Mouse (Mus musculus) hindbrain, embryonic 15.5 days (tissue): Measurements from ENCODE around the gene Plk1. TPM values are rescaled to one million over a fixed set of nuclear protein-coding genes. Genes with fewer than 3 reads are reported as not detected.

Experiments
- ATAC-seq: fragments of 200-750 bp; cut with Nextera tagmentation; 2 replicates; pipeline ENCODE4 v1.8.0; 2017; ENCODE audit warnings: low read depth, moderate number of reproducible peaks, moderate TSS enrichment; ENCODE audit not compliant: low FRiP score
- H3K27ac ChIP-seq: fragments of 300-500 bp; sonication (generic); replicated peaks from 2 replicates; pipeline ENCODE4 v1.5.1; 2015; ENCODE audit warnings: mild to moderate bottlenecking, inconsistent platforms
- H3K27me3 ChIP-seq: fragments of 300-500 bp; sonication (generic); 2 replicates; pipeline ENCODE4 v1.6.1; 2015; ENCODE audit warnings: control low read depth, inconsistent platforms
- H3K36me3 ChIP-seq: fragments of 300-500 bp; sonication (generic); 2 replicates; pipeline ENCODE4 v1.6.1; 2015; ENCODE audit warnings: control low read depth, inconsistent platforms
- H3K4me1 ChIP-seq: fragments of 300-500 bp; sonication (generic); replicated peaks from 2 replicates; pipeline ENCODE4 v1.6.1; 2015; ENCODE audit warnings: control low read depth, inconsistent platforms
- H3K4me2 ChIP-seq: fragments of 300-500 bp; sonication (generic); 2 replicates; pipeline ENCODE4 v1.6.1; 2015; ENCODE audit warnings: moderate library complexity, mild to moderate bottlenecking, inconsistent platforms
- H3K4me3 ChIP-seq: fragments of 300-500 bp; sonication (generic); 2 replicates; pipeline ENCODE4 v1.5.1; 2015; ENCODE audit warnings: mild to moderate bottlenecking, inconsistent platforms
- H3K9ac ChIP-seq: fragments of 300-500 bp; sonication (generic); 2 replicates; pipeline ENCODE4 v1.6.1; 2015; ENCODE audit warnings: inconsistent platforms
- H3K9me3 ChIP-seq: fragments of 300-500 bp; sonication (generic); 2 replicates; pipeline ENCODE4 v1.6.1; 2016; ENCODE audit warnings: control low read depth, inconsistent platforms
- WGBS: fragments of 180-500 bp; shearing (Covaris S2); methylation state at CpG from one replicate; pipeline ENCODE4 v1.1.7; 2015; 5-methylcytosine and 5-hydroxymethylcytosine counted together
- polyA plus RNA-seq: library from polyadenylated mRNA; unstranded; fragments of >200 nt; fragmentation: Nextera tagmentation; extraction: Ambion mirVana; gene quantifications from 2 replicates; pipeline ENCODE4 v1.2.1, GENCODE M21; 2015

Plk1 gene
- polyA plus RNA-seq, 1 experiment from 2014 or later: 21.8 TPM

GRCm38 (mm10) chr7:122197306-122197705 lies 38.1 kb downstream of the Plk1 start:
- WGBS: 34% methylated on average over 4 of the region's 4 CpGs
- Histone ChIP-seq H3K27ac (no peak overlapping the region), H3K27me3 (no peaks in the 10 kb centered on the region), H3K9ac (no peak overlapping the region), H3K36me3 (no peaks in the 10 kb centered on the region), H3K4me1 (no peaks in the 10 kb centered on the region), H3K9me3 (no peaks in the 10 kb centered on the region), H3K4me3 (no peak overlapping the region), H3K4me2 (no peak overlapping the region)
- ATAC-seq: no peak

- H3K4me1 ChIP-seq: no peaks in the 10 kb centered on the region
- no peak for ATAC-seq
- 25% methylated on average over 5 of the region's 5 CpGs for WGBS
- no peak overlapping the region for H3K4me2 ChIP-seq
- no peak overlapping the region for H3K27ac ChIP-seq
- H3K36me3 ChIP-seq: no peaks in the 10 kb centered on the region
- no peak overlapping the region for H3K4me3 ChIP-seq
- no peak overlapping the region for H3K9ac ChIP-seq
- H3K9me3 ChIP-seq: no peaks in the 10 kb centered on the region
- no peaks in the 10 kb centered on the region for H3K27me3 ChIP-seq
Measured at GRCm38 (mm10) chr7:122199296-122199695, 40.1 kb downstream of the Plk1 start.

DNA sequence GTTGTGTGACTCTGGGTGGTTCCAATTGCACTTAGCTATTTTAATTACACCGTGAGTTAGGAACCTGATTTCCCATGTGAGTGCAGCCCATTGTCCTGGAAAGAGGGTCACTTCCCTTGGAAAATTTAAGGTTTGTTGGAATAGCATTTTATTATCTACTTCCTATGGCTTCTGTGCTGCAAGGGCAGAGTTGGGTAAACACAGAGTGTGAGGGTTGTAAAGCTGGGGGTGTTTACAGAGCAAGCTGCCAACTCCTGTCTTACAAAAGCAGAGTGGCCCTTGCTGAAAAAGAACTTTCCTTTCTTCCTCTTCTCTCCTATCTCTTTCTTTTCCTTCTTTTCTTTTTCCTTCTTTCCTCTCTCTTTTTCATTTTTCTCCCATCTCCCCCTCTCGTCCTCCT lies 44.7 kb downstream of the Plk1 start:
- no peak overlapping the region for H3K9ac ChIP-seq
- no peak overlapping the region for H3K27ac ChIP-seq
- no peak for ATAC-seq
- H3K4me2 ChIP-seq: no peak overlapping the region
- no peaks in the 10 kb centered on the region for H3K36me3 ChIP-seq
- 57% methylated on average over 2 of the region's 2 CpGs for WGBS
- no peaks in the 10 kb centered on the region for H3K4me1 ChIP-seq
- no peak overlapping the region for H3K4me3 ChIP-seq
- H3K9me3 ChIP-seq: no peaks in the 10 kb centered on the region
- H3K27me3 ChIP-seq: no peaks in the 10 kb centered on the region

- Histone ChIP-seq H3K4me1 (no peaks in the 10 kb centered on the region), H3K27ac (no peak overlapping the region), H3K9me3 (no peaks in the 10 kb centered on the region), H3K36me3 (no peaks in the 10 kb centered on the region), H3K9ac (no peak overlapping the region), H3K4me3 (no peak overlapping the region), H3K27me3 (no peaks in the 10 kb centered on the region), H3K4me2 (no peak overlapping the region)
- WGBS: 91% methylated on average over 2 of the region's 2 CpGs
- ATAC-seq: no peak
Measured at GRCm38 (mm10) chr7:122206121-122206520, 46.9 kb downstream of the Plk1 start.

- H3K9me3 ChIP-seq: no peaks in the 10 kb centered on the region
- H3K4me2 ChIP-seq: no peak overlapping the region
- ATAC-seq: no peak
- H3K4me1 ChIP-seq: no peaks in the 10 kb centered on the region
- no peaks in the 10 kb centered on the region for H3K27me3 ChIP-seq
- no peak overlapping the region for H3K9ac ChIP-seq
- no peak overlapping the region for H3K4me3 ChIP-seq
- 63% methylated on average over 7 of the region's 7 CpGs for WGBS
- H3K36me3 ChIP-seq: no peaks in the 10 kb centered on the region
- no peak overlapping the region for H3K27ac ChIP-seq
Measured at GRCm38 (mm10) chr7:122208276-122209021, 49.2 kb downstream of the Plk1 start.

DNA sequence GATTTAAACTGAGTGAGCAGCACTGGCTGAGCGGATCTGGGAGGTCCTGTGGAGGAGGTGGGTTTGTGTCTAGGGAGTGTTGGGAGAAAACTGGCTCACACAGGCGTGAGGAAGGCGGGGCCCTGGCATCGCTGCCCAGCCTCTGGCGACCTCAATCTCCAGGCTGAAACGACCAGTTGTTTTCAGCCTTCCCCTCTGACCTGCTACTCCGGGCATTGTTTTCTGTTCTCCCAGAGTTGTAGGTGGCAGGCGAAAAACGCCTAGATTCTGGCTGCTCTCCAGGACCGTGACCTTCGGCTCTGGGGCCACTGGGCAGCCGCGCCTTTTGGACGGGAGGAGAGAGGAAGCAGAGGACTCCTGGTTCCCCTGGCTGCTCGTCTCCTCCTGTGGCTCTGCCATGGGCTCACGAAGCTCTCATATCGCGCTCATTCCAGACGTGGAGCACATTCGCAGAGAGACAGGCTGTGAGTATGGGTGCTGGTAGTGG lies 60.1 kb downstream of the Plk1 start, which contains the start of gene Chp2:
Chp2 (plus strand) TSS at position 182 of the 487 bp plus-strand sequence.
- Histone ChIP-seq H3K36me3 (no peaks in the 10 kb centered on the region), H3K4me3 (peak within 1 kb of the TSS; percentile 12; the same call in 1 of the 2 replicates), H3K9me3 (no peaks in the 10 kb centered on the region), H3K9ac (no peak within 1 kb of the TSS), H3K4me1 (0 out of 2 replicates have a peak, but pooled peaks cover 5% of the 10 kb centered on the region), H3K27ac (no peak within 1 kb of the TSS), H3K4me2 (peak within 1 kb of the TSS; percentile 45), H3K27me3 (0 out of 2 replicates have a peak, but pooled peaks cover 2% of the 10 kb centered on the region)
- no peak for ATAC-seq
- 33% methylated on average over 20 of the region's 20 CpGs for WGBS

Other genes starting within 250 kb of the Plk1 start
- gene Cog7, start 177.7 kb upstream of the Plk1 start, polyA plus RNA-seq: 26.8 and 29.8 TPM in 2 replicates
- 51.8 and 51.9 TPM in 2 replicates for gene Gga2, start 138.2 kb upstream of the Plk1 start, polyA plus RNA-seq
- gene Ubfd1, start 92.3 kb upstream of the Plk1 start, polyA plus RNA-seq: 81.6 and 82.7 TPM in 2 replicates
- gene Ears2, start 92.2 kb upstream of the Plk1 start, polyA plus RNA-seq: 9.8 and 10.7 TPM in 2 replicates
- gene Ndufab1, start 57.6 kb upstream of the Plk1 start, polyA plus RNA-seq: 668 and 708 TPM in 2 replicates
- 5.4 and 6.1 TPM in 2 replicates for gene Palb2, start 26.5 kb upstream of the Plk1 start, polyA plus RNA-seq
- gene Dctn5, start 26.4 kb upstream of the Plk1 start, polyA plus RNA-seq: 154 and 157 TPM in 2 replicates
- 1.1 and 1.3 TPM in 2 replicates for gene Ern2, start 26.8 kb downstream of the Plk1 start, polyA plus RNA-seq
- 1.2 and 1.3 TPM in 2 replicates for gene Chp2, start 60.1 kb downstream of the Plk1 start, polyA plus RNA-seq
- gene Prkcb, start 129.3 kb downstream of the Plk1 start, polyA plus RNA-seq: 117 and 119 TPM in 2 replicates